Mouse (Mus musculus): ENCODE measurements at regions not wholly inside any gene's neighbourhood (a gene's known extent, or its start where the extent isn't known, plus 50 kb on each side); places are given as distances from the start of the nearest gene placed in this dataset.
A peak's percentile ranks its signal among the peaks of the same experiment; 100 is the strongest.

DNA sequence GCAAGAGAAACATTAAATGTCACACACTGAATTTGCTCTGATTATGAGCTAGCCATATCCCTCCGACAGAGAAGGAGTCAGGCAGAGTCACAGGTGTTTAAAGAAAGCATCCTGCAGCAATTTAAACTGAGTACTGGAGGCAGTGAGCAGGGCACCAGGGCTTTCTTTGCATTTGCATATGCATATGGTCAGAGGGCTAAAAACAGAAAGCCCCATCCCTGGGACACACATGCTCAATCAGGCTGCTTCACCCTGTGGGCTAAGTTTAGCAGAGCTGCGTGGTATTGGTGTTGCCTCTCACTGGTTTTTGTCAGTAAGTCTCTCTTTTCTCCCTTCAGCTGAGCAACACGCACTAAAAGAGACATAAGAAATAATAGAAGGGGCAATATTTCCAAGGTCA is 289.9 kb upstream of the Rps6ka3 start:
- no peak for DNase-seq
- intact Hi-C loops (cut with DNase I): loop anchor here (10.0 kb wide), 1 partner anchor 875 kb away; the partner anchor contains the start of gene Cnksr2

GRCm38 (mm10) chrX:158921424-158921823 is 288.7 kb upstream of the Rps6ka3 start:
- intact Hi-C loops (cut with DNase I): loop anchor here (10.0 kb wide), 1 partner anchor 877 kb away; the partner anchor contains the start of gene Cnksr2
- peak in 1 of 2 experiments; percentile 0 for DNase-seq

DNA sequence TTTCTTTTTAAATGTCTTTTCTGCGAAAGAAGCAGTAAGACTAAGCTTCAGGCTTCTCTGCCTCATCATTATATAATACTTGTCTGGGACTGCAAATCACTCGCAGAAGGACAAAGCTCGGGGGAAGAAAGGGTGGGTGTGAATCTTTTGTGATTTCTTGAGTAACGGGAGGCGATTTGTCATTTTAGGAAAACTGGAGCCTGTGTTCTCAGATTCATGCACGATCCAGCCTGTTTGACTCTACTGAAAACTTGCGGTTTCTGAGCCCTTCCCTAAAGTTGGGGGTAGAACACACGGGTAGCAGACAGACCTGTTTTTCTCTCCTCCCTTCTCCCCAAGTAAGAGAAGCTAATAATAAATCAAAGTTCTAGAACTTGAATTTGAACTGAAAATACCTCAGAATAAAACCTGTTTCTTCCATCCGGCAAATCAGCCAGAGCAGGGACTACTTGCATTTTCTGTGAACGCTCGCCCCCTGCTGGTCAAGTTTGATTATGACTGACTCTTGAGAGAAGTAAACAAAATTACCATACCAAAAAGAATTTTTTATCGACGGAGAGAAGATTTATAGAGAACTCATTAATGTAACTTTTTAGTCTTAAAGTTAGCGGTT is 288.2 kb upstream of the Rps6ka3 start:
- peak; percentile 49 to 74 for DNase-seq

DNA sequence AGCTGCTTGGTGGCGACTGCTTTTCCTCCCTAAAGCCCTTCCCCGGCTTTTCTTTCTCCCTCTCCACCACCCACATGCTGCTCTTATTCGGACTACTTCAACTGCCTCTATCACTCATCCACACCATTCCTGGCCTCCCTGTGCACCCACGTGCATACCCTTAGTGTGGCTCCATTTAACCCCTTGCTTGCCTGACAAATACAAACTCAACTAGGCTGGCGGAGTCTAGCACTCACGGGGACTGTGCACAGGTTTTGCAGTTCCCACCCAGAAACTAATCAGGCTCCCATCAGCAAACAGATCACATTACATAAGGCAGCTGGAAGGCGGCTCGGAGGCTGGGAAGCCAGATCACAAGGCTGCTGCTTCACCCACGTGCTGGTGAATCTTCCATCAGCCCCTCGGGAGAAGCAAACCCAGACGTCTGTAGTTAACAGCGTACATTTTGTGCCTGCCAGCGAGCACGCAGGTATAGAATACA is 287.0 kb upstream of the Rps6ka3 start:
- DNase-seq: no peak

More for the DNA sequence above, 288.2 kb upstream of the Rps6ka3 start:
- intact Hi-C loops (cut with DNase I): loop anchor here (2.0 to 10.0 kb wide), 2 partner anchors 877 to 971 kb away; partner anchors contain the start of gene Cnksr2

DNA sequence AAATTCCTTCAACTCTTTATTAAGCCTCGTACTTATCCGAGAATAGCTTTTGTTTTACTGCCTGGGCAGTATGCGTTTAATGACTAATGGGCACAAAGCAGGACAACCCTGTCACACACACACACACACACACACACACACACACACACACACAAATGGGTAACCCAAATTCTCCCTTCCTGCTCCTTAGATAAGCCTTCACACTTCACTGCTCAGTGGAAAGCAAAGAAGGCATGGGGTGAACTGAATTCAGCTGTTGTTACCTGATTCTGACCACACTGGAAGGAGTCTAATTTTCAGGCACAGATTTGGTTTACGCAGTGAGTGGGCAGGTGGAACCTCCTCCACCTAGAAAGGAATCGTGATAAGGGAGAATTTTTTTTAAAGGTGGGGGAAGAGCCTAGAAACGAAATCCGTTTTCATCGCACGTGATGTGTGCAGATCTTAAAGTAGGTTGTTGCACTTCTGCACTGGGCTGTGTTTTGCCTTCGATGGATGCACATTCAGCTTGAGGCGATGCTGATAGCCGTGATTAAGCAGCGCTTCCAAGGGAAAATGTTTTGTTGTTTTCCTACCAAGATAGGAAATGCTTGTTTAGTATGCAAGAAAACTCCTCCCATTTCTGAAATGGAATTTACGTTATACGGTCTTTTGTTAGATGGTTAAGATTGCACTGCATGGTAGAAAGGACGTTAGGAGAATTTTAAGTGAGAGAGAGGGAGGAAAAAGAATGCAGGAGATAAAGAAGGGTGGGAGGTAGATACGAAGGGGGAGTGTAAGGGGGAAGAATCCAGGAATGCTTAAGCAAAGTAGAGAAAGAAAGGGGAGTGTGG is 286.2 kb upstream of the Rps6ka3 start:
- intact Hi-C loops (cut with DNase I): loop anchor here (2.0 to 10.0 kb wide), 2 partner anchors 879 to 973 kb away; partner anchors contain the start of gene Cnksr2
- DNase-seq: no peak

More for the DNA sequence above, 287.0 kb upstream of the Rps6ka3 start:
- intact Hi-C loops (cut with DNase I): loop anchor here (2.0 to 10.0 kb wide), 2 partner anchors 878 to 972 kb away; partner anchors contain the start of gene Cnksr2

GRCm38 (mm10) chrX:158924490-158925398 is 285.4 kb upstream of the Rps6ka3 start:
- DNase-seq: peak in 1 of 2 experiments; percentile 7
- intact Hi-C loops (cut with DNase I): loop anchor here (1.0 to 10.0 kb wide), 3 partner anchors 880 to 1462 kb away; partner anchors contain the start of gene Cnksr2

GRCm38 (mm10) chrX:158931864-158932263 is 278.2 kb upstream of the Rps6ka3 start:
- intact Hi-C loops (cut with DNase I): no loop called here
- DNase-seq: no peak

- no peak for DNase-seq
- intact Hi-C loops (cut with DNase I): no loop called here
Measured at GRCm38 (mm10) chrX:158947191-158947590, 262.9 kb upstream of the Rps6ka3 start.

DNA sequence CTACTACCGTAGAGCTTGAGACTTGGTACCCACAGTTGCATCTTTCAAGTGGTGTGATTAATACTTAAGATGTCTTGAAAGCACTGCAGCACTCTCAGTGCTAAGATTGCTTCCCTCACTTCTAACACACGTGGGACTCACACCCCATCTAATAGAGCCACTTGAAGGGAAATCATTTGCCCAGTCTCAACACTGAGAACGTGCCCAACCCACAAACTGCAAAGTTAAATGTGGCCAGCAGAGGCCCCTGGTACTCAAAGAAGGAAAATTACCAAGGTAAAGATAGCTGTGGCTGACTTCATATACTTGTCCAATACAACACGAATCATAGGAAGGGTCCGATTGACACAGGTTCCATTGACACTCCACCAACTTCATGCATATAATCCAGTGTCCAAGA is 238.4 kb upstream of the Rps6ka3 start:
- peak; percentile 5 to 12 for DNase-seq
- intact Hi-C loops (cut with DNase I): loop anchor here (2.0 kb wide), 1 partner anchor 297 kb away; no protein-coding TSS in a partner anchor

GRCm38 (mm10) chrX:158976648-158977047 is 233.5 kb upstream of the Rps6ka3 start:
- DNase-seq: peak in 1 of 2 experiments; percentile 2
- intact Hi-C loops (cut with DNase I): no loop called here

DNA sequence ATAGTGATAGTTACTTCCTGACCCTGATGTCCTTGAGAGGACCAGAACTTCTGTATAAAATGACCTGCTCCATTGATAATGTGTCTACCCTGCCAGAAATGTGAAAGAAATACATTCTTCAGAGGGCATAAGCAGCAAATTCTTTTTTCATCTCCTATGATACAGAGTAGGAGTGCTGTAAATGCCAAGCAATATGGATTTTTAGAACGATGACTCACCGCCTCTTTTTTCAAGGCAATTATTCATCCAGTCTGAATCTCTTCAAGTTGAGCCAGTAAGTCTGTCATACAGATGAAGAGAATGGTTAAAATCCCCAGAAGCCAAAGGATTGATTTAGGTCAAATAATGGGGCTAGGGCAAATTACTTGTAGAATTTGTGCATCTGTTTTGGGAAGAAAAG is 225.4 kb upstream of the Rps6ka3 start:
- DNase-seq: no peak

GRCm38 (mm10) chrX:158987676-158988075 is 222.4 kb upstream of the Rps6ka3 start:
- intact Hi-C loops (cut with DNase I): no loop called here
- no peak for DNase-seq

More for the DNA sequence above, 225.4 kb upstream of the Rps6ka3 start:
- intact Hi-C loops (cut with DNase I): no loop called here

GRCm38 (mm10) chrX:159018955-159019354 is 191.2 kb upstream of the Rps6ka3 start:
- no peak for DNase-seq
- intact Hi-C loops (cut with DNase I): no loop called here

DNA sequence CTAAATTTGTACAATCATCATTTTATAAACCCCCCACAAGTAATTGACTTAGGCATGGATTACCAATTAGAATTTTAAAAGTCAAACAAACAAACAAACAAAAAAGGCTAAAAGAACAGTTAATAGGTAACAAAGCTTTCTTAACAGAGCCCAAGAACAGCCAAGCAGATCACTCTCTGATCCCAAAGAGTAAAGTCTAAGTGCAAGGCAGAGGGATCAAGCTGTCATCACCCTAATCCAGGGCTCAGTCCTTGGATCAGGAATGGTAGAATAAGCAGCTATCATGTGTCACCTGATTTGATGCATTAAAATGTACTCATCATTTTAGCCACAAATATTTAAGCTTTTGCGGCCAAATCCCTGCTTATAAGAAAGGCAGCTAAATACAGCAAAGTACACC is 183.8 kb upstream of the Rps6ka3 start:
- intact Hi-C loops (cut with DNase I): no loop called here
- no peak for DNase-seq

DNA sequence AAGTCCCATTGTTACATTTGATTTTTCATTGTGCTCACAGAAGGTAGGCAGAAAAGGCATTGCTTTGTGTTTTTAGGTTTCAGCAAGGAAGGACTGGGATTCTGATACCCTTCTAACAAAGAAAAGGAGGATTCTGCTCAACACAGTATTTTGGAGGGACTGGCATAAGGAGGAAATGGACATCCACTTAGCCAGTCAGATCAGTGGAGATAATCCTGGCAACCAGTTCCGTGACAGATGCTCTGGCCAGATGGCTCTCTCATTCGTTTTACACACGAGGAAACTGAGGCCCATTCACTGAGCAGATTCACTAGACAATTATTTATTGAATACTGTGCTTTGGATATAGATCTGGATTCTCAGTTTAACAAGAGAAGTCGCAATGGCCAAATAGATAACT is 178.2 kb upstream of the Rps6ka3 start:
- DNase-seq: no peak
- intact Hi-C loops (cut with DNase I): no loop called here

- intact Hi-C loops (cut with DNase I): loop anchor here (1.0 to 5.0 kb wide), 2 partner anchors 226 to 279 kb away; no protein-coding TSS in a partner anchor
- peak; percentile 74 to 83 for DNase-seq
Measured at GRCm38 (mm10) chrX:159043432-159043831, 166.7 kb upstream of the Rps6ka3 start.

- intact Hi-C loops (cut with DNase I): no loop called here
- DNase-seq: no peak
Measured at GRCm38 (mm10) chrX:159047876-159048275, 162.2 kb upstream of the Rps6ka3 start.

DNA sequence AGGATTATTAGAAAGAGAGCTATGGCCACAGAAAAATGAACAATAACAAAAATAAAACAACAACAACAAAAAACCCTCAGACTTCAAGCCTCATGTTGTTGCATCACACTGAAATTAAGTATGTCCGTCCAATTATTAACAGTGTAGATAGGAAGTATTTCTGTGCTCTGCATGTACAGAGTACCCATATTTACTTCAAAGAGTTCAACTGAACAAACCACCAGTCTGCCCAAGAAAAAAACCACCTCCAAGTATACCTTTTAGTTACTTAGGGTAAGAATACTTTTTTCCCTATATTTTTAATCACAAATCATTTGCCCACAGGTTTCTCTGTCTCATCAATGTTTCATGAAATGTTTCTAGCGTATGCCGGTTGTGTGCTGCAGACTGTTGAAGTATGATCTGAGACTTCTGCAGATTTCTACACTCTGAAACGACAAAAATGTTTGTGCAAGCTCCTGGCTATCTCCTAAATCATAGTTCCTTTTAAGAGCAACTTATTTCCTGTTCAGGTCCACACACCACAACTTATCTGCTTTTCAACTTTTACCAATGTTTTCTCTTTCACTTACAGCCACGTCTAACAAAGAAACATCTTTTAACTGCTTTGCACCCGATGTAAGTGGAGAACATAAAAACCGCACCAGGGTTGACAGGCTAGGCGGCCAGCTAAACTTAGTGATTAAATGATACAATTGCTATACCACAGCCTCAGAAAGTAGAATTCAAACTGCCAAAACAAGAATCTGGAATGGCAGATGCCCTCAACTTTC is 154.2 kb upstream of the Rps6ka3 start:
- intact Hi-C loops (cut with DNase I): no loop called here
- no peak for DNase-seq

GRCm38 (mm10) chrX:159056462-159056805 is 153.7 kb upstream of the Rps6ka3 start:
- intact Hi-C loops (cut with DNase I): no loop called here
- no peak for DNase-seq

All from heart, postnatal 10 days (tissue).